Mouse (Mus musculus): ENCODE measurements at regions not wholly inside any gene's neighbourhood (a gene's known extent, or its start where the extent isn't known, plus 50 kb on each side); places are given as distances from the start of the nearest gene placed in this dataset.
A peak's percentile ranks its signal among the peaks of the same experiment; 100 is the strongest.
"Not testable (repeated sequence)": the region's sequence is repeated elsewhere in the genome, so short reads cannot be mapped to it uniquely, and the experiment has no call there.

- not testable (repeated sequence) for DNase-seq
Measured at GRCm38 (mm10) chr12:23216521-23216920, 563.5 kb downstream of the Gm10330 start.

GRCm38 (mm10) chr12:23189546-23189945, 590.5 kb downstream of the Gm10330 start:
- DNase-seq, result peak; percentile 46

- DNase-seq, result peak; percentile 17
Measured at GRCm38 (mm10) chr12:23189110-23189509, 591.0 kb downstream of the Gm10330 start.
